Mouse (Mus musculus): ENCODE measurements at regions not wholly inside any gene's neighbourhood (a gene's known extent, or its start where the extent isn't known, plus 50 kb on each side); places are given as distances from the start of the nearest gene placed in this dataset.

GRCm38 (mm10) chr13:51276601-51277000, 105.8 kb downstream of the Nxnl2 start:
- TF ChIP-seq POLR2A (IDR thresholded peaks at IDR 0.05; ENCODE audit: low read depth, low read length) (no peak), CTCF (IDR thresholded peaks at IDR 0.05; ENCODE audit: extremely low read depth, insufficient read length, insufficient replicate concordance, low read depth, low read length) (no peak)
